Mouse (Mus musculus) myocyte (in vitro differentiated cells): Measurements from ENCODE around the gene Bcl6b.

ENCODE experiments used
- MAX ChIP-seq: IDR thresholded peaks from one replicate; pipeline ENCODE4 v1.6.1; 2011; ENCODE audit warnings: low read depth, mild to moderate bottlenecking, control low read depth
- POLR2A ChIP-seq: IDR thresholded peaks from one replicate; pipeline ENCODE4 v1.6.1; 2011; ENCODE audit warnings: low read depth, mild to moderate bottlenecking, control low read depth, moderate library complexity; ENCODE audit not compliant: insufficient read length
- SRF ChIP-seq: IDR thresholded peaks from one replicate; pipeline ENCODE4 v1.6.1; 2011; ENCODE audit warnings: low read depth; ENCODE audit not compliant: control insufficient read depth, insufficient read length
- USF1 ChIP-seq: IDR thresholded peaks from one replicate; pipeline ENCODE4 v1.6.1; 2011; ENCODE audit warnings: low read depth, mild to moderate bottlenecking, control low read depth, moderate library complexity

GRCm38 (mm10) chr11:70214856-70215209 lies 14.8 kb downstream of the Bcl6b start:
- TF ChIP-seq USF1 (no peak), POLR2A (no peak), MAX (no peak), SRF (no peak)
